Mouse (Mus musculus): ENCODE data around the gene 1700025G04Rik. TPM values are rescaled to one million over a fixed set of nuclear protein-coding genes. Genes with fewer than 3 reads are reported as not detected.

1700025G04Rik gene
- polyA plus RNA-seq, 2 experiments = 1.2 to 2.1 TPM

- Histone ChIP-seq H3K27ac (no peak overlapping the region), H3K4me2 (ENCODE audit: low read depth) (no peak overlapping the region), H3K9ac (replicated peaks) (no peak overlapping the region), H3K4me3 (ENCODE audit: insufficient read depth in 1 of 2, low read depth in 2 of 2, low read length in 2 of 2) (no peak overlapping the region), H3K36me3 (replicated peaks; ENCODE audit: control insufficient read depth, insufficient read depth, low read depth) (no peaks in the 10 kb centered on the region), H3K27me3 (ENCODE audit: control insufficient read depth, insufficient read depth, low read length) (no peaks in the 10 kb centered on the region), H3K9me3 (ENCODE audit: control insufficient read depth, low read length) (no peaks in the 10 kb centered on the region), H3K4me1 (replicated peaks; ENCODE audit: control insufficient read depth in 2 of 2, insufficient read depth in 2 of 2, low read length in 1 of 2) (no peaks in the 10 kb centered on the region)
- no peak for ATAC-seq (ENCODE audit: insufficient read depth)
- no peak for TF ChIP-seq EP300 (IDR thresholded peaks at IDR 0.05; ENCODE audit: low read depth)
- TF ChIP-seq CTCF (IDR thresholded peaks at IDR 0.05; ENCODE audit: low read depth) = no peak
- 50% methylated on average over 6 of the region's 6 CpGs for WGBS (ENCODE audit: insufficient replicate concordance)
- DNase-seq (ENCODE audit: low read depth in 3 of 3, low spot score in 3 of 3) = no peak
Measured at GRCm38 (mm10) chr1:152030546-152030945, 59.4 kb downstream of the 1700025G04Rik start.

- Histone ChIP-seq H3K27me3 (ENCODE audit: control insufficient read depth, insufficient read depth, low read length) (no peaks in the 10 kb centered on the region), H3K4me2 (ENCODE audit: low read depth) (no peak overlapping the region), H3K9ac (replicated peaks) (no peak overlapping the region), H3K4me3 (ENCODE audit: insufficient read depth in 1 of 2, low read depth in 2 of 2, low read length in 2 of 2) (no peak overlapping the region), H3K9me3 (ENCODE audit: control insufficient read depth, low read length) (no peaks in the 10 kb centered on the region), H3K36me3 (replicated peaks; ENCODE audit: control insufficient read depth, insufficient read depth, low read depth) (no peaks in the 10 kb centered on the region), H3K27ac (no peak overlapping the region), H3K4me1 (replicated peaks; ENCODE audit: control insufficient read depth in 2 of 2, insufficient read depth in 2 of 2, low read length in 1 of 2) (no peaks in the 10 kb centered on the region; a peak in 1 of 4 replicates)
- TF ChIP-seq CTCF (IDR thresholded peaks at IDR 0.05; ENCODE audit: low read depth) = no peak
- TF ChIP-seq EP300 (IDR thresholded peaks at IDR 0.05; ENCODE audit: low read depth) = no peak
- no peak for ATAC-seq (ENCODE audit: insufficient read depth)
- 70% methylated on average over 4 of the region's 4 CpGs for WGBS (ENCODE audit: insufficient replicate concordance)
- DNase-seq (ENCODE audit: low read depth in 3 of 3, low spot score in 3 of 3) = no peak
Measured at GRCm38 (mm10) chr1:152028718-152029117, 61.2 kb downstream of the 1700025G04Rik start.

- no peak overlapping the region for H3K4me2 ChIP-seq (ENCODE audit: low read depth)
- DNase-seq (ENCODE audit: low read depth in 3 of 3, low spot score in 3 of 3) = no peak
- H3K27me3 ChIP-seq (ENCODE audit: control insufficient read depth, insufficient read depth, low read length) = no peaks in the 10 kb centered on the region
- WGBS (ENCODE audit: insufficient replicate concordance) = 64% methylated on average over 4 of the region's 4 CpGs
- TF ChIP-seq EP300 (IDR thresholded peaks at IDR 0.05; ENCODE audit: low read depth) (no peak), CTCF (IDR thresholded peaks at IDR 0.05; ENCODE audit: low read depth) (no peak)
- H3K4me3 ChIP-seq (ENCODE audit: insufficient read depth in 1 of 2, low read depth in 2 of 2, low read length in 2 of 2) = no peak overlapping the region
- no peak for ATAC-seq (ENCODE audit: insufficient read depth)
- no peak overlapping the region for H3K9ac ChIP-seq (replicated peaks)
- H3K36me3 ChIP-seq (replicated peaks; ENCODE audit: control insufficient read depth, insufficient read depth, low read depth) = no peaks in the 10 kb centered on the region
- H3K27ac ChIP-seq = no peak overlapping the region
- no peaks in the 10 kb centered on the region for H3K9me3 ChIP-seq (ENCODE audit: control insufficient read depth, low read length)
- no peaks in the 10 kb centered on the region; a peak in 1 of 4 replicates for H3K4me1 ChIP-seq (replicated peaks; ENCODE audit: control insufficient read depth in 2 of 2, insufficient read depth in 2 of 2, low read length in 1 of 2)
Measured at GRCm38 (mm10) chr1:152026762-152027161, 63.2 kb downstream of the 1700025G04Rik start.

- Histone ChIP-seq H3K9me3 (ENCODE audit: control insufficient read depth, low read length) (no peaks in the 10 kb centered on the region), H3K4me3 (ENCODE audit: insufficient read depth in 1 of 2, low read depth in 2 of 2, low read length in 2 of 2) (no peak overlapping the region), H3K36me3 (replicated peaks; ENCODE audit: control insufficient read depth, insufficient read depth, low read depth) (no peaks in the 10 kb centered on the region), H3K4me1 (replicated peaks; ENCODE audit: control insufficient read depth in 2 of 2, insufficient read depth in 2 of 2, low read length in 1 of 2) (no peaks in the 10 kb centered on the region; a peak in 1 of 4 replicates), H3K4me2 (ENCODE audit: low read depth) (no peak overlapping the region), H3K27ac (no peak overlapping the region), H3K9ac (replicated peaks) (no peak overlapping the region), H3K27me3 (ENCODE audit: control insufficient read depth, insufficient read depth, low read length) (no peaks in the 10 kb centered on the region)
- ATAC-seq (ENCODE audit: insufficient read depth) (no peak), DNase-seq (ENCODE audit: low read depth in 3 of 3, low spot score in 3 of 3) (no peak)
- 53% methylated on average over 4 of the region's 4 CpGs for WGBS (ENCODE audit: insufficient replicate concordance)
- TF ChIP-seq CTCF (IDR thresholded peaks at IDR 0.05; ENCODE audit: low read depth) (no peak), EP300 (IDR thresholded peaks at IDR 0.05; ENCODE audit: low read depth) (no peak)
Measured at GRCm38 (mm10) chr1:152025308-152025707, 64.6 kb downstream of the 1700025G04Rik start.

- 53% methylated on average over 18 of the region's 18 CpGs for WGBS (ENCODE audit: insufficient replicate concordance)
- Histone ChIP-seq H3K4me1 (replicated peaks; ENCODE audit: control insufficient read depth in 2 of 2, insufficient read depth in 2 of 2, low read length in 1 of 2) (peaks cover 0 to 2% of the 10 kb centered on the region in 2 experiments; a peak in 1 of 4 replicates), H3K4me2 (ENCODE audit: low read depth) (no peak overlapping the region), H3K27me3 (ENCODE audit: control insufficient read depth, insufficient read depth, low read length) (no peaks in the 10 kb centered on the region), H3K9me3 (ENCODE audit: control insufficient read depth, low read length) (no peaks in the 10 kb centered on the region), H3K27ac (no peak overlapping the region), H3K9ac (replicated peaks) (no peak overlapping the region), H3K4me3 (ENCODE audit: insufficient read depth in 1 of 2, low read depth in 2 of 2, low read length in 2 of 2) (no peak overlapping the region), H3K36me3 (replicated peaks; ENCODE audit: control insufficient read depth, insufficient read depth, low read depth) (no peaks in the 10 kb centered on the region)
- no peak for ATAC-seq (ENCODE audit: insufficient read depth)
- TF ChIP-seq EP300 (IDR thresholded peaks at IDR 0.05; ENCODE audit: low read depth) (no peak), CTCF (IDR thresholded peaks at IDR 0.05; ENCODE audit: low read depth) (no peak)
- DNase-seq (ENCODE audit: low read depth in 3 of 3, low spot score in 3 of 3) = no peak
Measured at GRCm38 (mm10) chr1:152024019-152024787, 65.7 kb downstream of the 1700025G04Rik start.
